27 mouse cellular contexts compared by ENCODE assay signal in the genomic region with DNA sequence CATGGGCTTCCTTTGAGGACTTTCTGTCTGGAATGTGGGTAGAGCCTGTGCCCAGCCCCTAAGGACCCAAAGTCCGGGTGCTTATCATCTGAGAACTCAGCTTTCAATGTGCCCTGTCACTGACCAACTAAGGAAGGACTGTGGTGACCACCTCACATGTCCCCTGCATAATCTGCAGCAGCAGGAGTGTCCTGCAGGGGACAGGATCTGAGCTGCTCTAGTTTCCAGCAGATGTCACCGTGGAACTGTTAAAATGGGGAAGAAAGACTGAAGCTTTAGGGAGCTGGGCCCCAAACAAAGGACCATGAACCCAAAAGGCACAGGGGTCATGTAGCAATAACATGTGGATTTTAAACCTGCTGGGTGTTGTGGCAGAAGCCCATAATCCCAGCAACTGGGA.
DNase-seq lines count a peak whose midpoint lies in the region; ATAC-seq lines count a peak whose summit lies in the region.
"Had no signal": no experiment of that assay in that cellular context is flagged by ENCODE, and none has a peak within 500 bp of the region (broad histone marks: within the 10 kb centered on the region; RNA-seq: fewer than 3 reads in every experiment).

No protein-coding gene starts in this region.

- H3K9me3 ChIP-seq in hindbrain, embryonic 10.5 days: no peaks in the 10 kb centered on the region
- no peaks in the 10 kb centered on the region for H3K9me3 ChIP-seq in hindbrain, embryonic 16.5 days (ENCODE audit: control insufficient read depth, low read length)
- no peaks in the 10 kb centered on the region for H3K9me3 ChIP-seq in midbrain, embryonic 10.5 days (replicated peaks)
- H3K9me3 ChIP-seq in midbrain, embryonic 14.5 days (ENCODE audit: control insufficient read depth, low read length): no peaks in the 10 kb centered on the region
- no peaks in the 10 kb centered on the region for H3K9me3 ChIP-seq in embryonic facial prominence, embryonic 10.5 days
- H3K9me3 ChIP-seq: embryonic facial prominence, embryonic 15.5 days; G1E; hindbrain, embryonic 12.5 days; limb, embryonic 10.5 days; limb, embryonic 15.5 days; liver, embryonic 13.5 days; neural tube, embryonic 15.5 days; stomach, embryonic 15.5 days had no signal

- H3K4me1 ChIP-seq in hindbrain, embryonic 10.5 days (replicated peaks): peaks cover 21% of the 10 kb centered on the region
- H3K4me1 ChIP-seq in hindbrain, embryonic 16.5 days (ENCODE audit: control insufficient read depth, insufficient read depth, low read depth, low read length): no peaks in the 10 kb centered on the region
- H3K4me1 ChIP-seq in midbrain, embryonic 10.5 days: peaks cover 24% of the 10 kb centered on the region
- no peaks in the 10 kb centered on the region for H3K4me1 ChIP-seq in midbrain, embryonic 14.5 days (ENCODE audit: control insufficient read depth, insufficient read depth, low read length)
- H3K4me1 ChIP-seq in embryonic facial prominence, embryonic 10.5 days: peaks cover 18% of the 10 kb centered on the region
- H3K4me1 ChIP-seq: embryonic facial prominence, embryonic 15.5 days; hindbrain, embryonic 12.5 days; liver, embryonic 13.5 days; neural tube, embryonic 15.5 days; stomach, embryonic 15.5 days had no signal

- WGBS in hindbrain, embryonic 10.5 days: 48% methylated on average over 2 of the region's 2 CpGs
- WGBS in hindbrain, embryonic 16.5 days: 37% methylated on average over 2 of the region's 2 CpGs
- 36% methylated on average over 2 of the region's 2 CpGs for WGBS in midbrain, embryonic 10.5 days
- WGBS in midbrain, embryonic 14.5 days: 19% methylated on average over 2 of the region's 2 CpGs
- WGBS in embryonic facial prominence, embryonic 10.5 days: 40% methylated on average over 2 of the region's 2 CpGs

- no peak for ATAC-seq in hindbrain, embryonic 16.5 days
- no peak for ATAC-seq in midbrain, embryonic 14.5 days (ENCODE audit: low FRiP score, low TSS enrichment)

- no peak overlapping the region for H3K4me3 ChIP-seq in hindbrain, embryonic 10.5 days
- no peak overlapping the region for H3K4me3 ChIP-seq in hindbrain, embryonic 16.5 days (ENCODE audit: low read length)
- no peak overlapping the region for H3K4me3 ChIP-seq in midbrain, embryonic 10.5 days
- H3K4me3 ChIP-seq in midbrain, embryonic 14.5 days (replicated peaks; ENCODE audit: low read depth, low read length): no peak overlapping the region
- no peak overlapping the region for H3K4me3 ChIP-seq in embryonic facial prominence, embryonic 10.5 days
- H3K4me3 ChIP-seq: embryonic facial prominence, embryonic 15.5 days; hindbrain, embryonic 12.5 days; limb, embryonic 10.5 days; limb, embryonic 15.5 days; liver, embryonic 13.5 days; neural tube, embryonic 15.5 days; stomach, embryonic 15.5 days had no signal

- H3K27me3 ChIP-seq in hindbrain, embryonic 10.5 days (ENCODE audit: insufficient read depth, poor library complexity, severe bottlenecking): no peaks in the 10 kb centered on the region
- H3K27me3 ChIP-seq in hindbrain, embryonic 16.5 days (replicated peaks; ENCODE audit: control insufficient read depth, insufficient read depth, low read length): no peaks in the 10 kb centered on the region
- no peaks in the 10 kb centered on the region for H3K27me3 ChIP-seq in midbrain, embryonic 10.5 days (ENCODE audit: low read depth, poor library complexity, severe bottlenecking)
- H3K27me3 ChIP-seq in midbrain, embryonic 14.5 days (ENCODE audit: control insufficient read depth, insufficient read depth, low read length): no peaks in the 10 kb centered on the region
- no peaks in the 10 kb centered on the region for H3K27me3 ChIP-seq in embryonic facial prominence, embryonic 10.5 days (replicated peaks; ENCODE audit: low read depth, poor library complexity, severe bottlenecking)
- H3K27me3 ChIP-seq: embryonic facial prominence, embryonic 15.5 days; hindbrain, embryonic 12.5 days; limb, embryonic 15.5 days; liver, embryonic 13.5 days; neural tube, embryonic 15.5 days; stomach, embryonic 15.5 days had no signal

- H3K4me2 ChIP-seq in hindbrain, embryonic 16.5 days (ENCODE audit: low read length): no peak overlapping the region
- no peak overlapping the region for H3K4me2 ChIP-seq in midbrain, embryonic 14.5 days (ENCODE audit: low read length)
- H3K4me2 ChIP-seq: embryonic facial prominence, embryonic 15.5 days; hindbrain, embryonic 12.5 days; limb, embryonic 15.5 days; liver, embryonic 13.5 days; neural tube, embryonic 15.5 days; stomach, embryonic 15.5 days had no signal

- no peak overlapping the region for H3K9ac ChIP-seq in hindbrain, embryonic 16.5 days (ENCODE audit: low read depth, low read length)
- H3K9ac ChIP-seq in midbrain, embryonic 14.5 days (replicated peaks; ENCODE audit: low read length): no peak overlapping the region
- H3K9ac ChIP-seq: embryonic facial prominence, embryonic 15.5 days; hindbrain, embryonic 12.5 days; limb, embryonic 15.5 days; liver, embryonic 13.5 days; neural tube, embryonic 15.5 days; stomach, embryonic 15.5 days had no signal

- peak overlapping the region; percentile 64; the same call in 1 of the 2 replicates for H3K27ac ChIP-seq in hindbrain, embryonic 10.5 days
- H3K27ac ChIP-seq in hindbrain, embryonic 16.5 days (ENCODE audit: low read depth, low read length): no peak overlapping the region
- peak overlapping the region; percentile 61 for H3K27ac ChIP-seq in midbrain, embryonic 10.5 days (replicated peaks)
- H3K27ac ChIP-seq in midbrain, embryonic 14.5 days (replicated peaks; ENCODE audit: low read depth, low read length): no peak overlapping the region
- H3K27ac ChIP-seq in embryonic facial prominence, embryonic 10.5 days (replicated peaks): peak overlapping the region; percentile 48
- H3K27ac ChIP-seq: embryonic facial prominence, embryonic 15.5 days; hindbrain, embryonic 12.5 days; limb, embryonic 10.5 days; limb, embryonic 15.5 days; liver, embryonic 13.5 days; neural tube, embryonic 15.5 days; stomach, embryonic 15.5 days had no signal

- peak; percentile 23 for DNase-seq in embryo, embryonic 11 days
- DNase-seq in embryo, embryonic 9.5 days (ENCODE audit: extremely low spot score): no peak
- no peak for DNase-seq in hindbrain, embryonic 10.5 days (ENCODE audit: low spot score)
- DNase-seq in midbrain, embryonic 10.5 days (ENCODE audit: low spot score): no peak
- no peak for DNase-seq in midbrain, embryonic 14.5 days
- DNase-seq in embryonic facial prominence, embryonic 10.5 days (ENCODE audit: low spot score): no peak
- DNase-seq in retina, postnatal 1 day: no peak
- DNase-seq: adrenal gland, adult 8-10 months; cerebellum, adult 8-10 months; cerebellum, postnatal 25 days; gastrocnemius, postnatal 10 days; kidney, adult 8-10 months; kidney, postnatal 14 days; layer of hippocampus, adult 9-11 months; liver, embryonic 13.5 days; lung, adult 18-20 months; lung, postnatal 10 days; right cerebral cortex, postnatal 25 days; thymus, postnatal 14 days had no signal

- no peaks in the 10 kb centered on the region for H3K36me3 ChIP-seq in hindbrain, embryonic 10.5 days
- no peaks in the 10 kb centered on the region for H3K36me3 ChIP-seq in hindbrain, embryonic 16.5 days (ENCODE audit: control insufficient read depth, insufficient read depth, low read length)
- H3K36me3 ChIP-seq in midbrain, embryonic 10.5 days: no peaks in the 10 kb centered on the region
- H3K36me3 ChIP-seq in midbrain, embryonic 14.5 days (ENCODE audit: control insufficient read depth, insufficient read depth, low read length): no peaks in the 10 kb centered on the region
- no peaks in the 10 kb centered on the region for H3K36me3 ChIP-seq in embryonic facial prominence, embryonic 10.5 days (replicated peaks)
- H3K36me3 ChIP-seq: embryonic facial prominence, embryonic 15.5 days; G1E; hindbrain, embryonic 12.5 days; limb, embryonic 10.5 days; limb, embryonic 15.5 days; liver, embryonic 13.5 days; neural tube, embryonic 15.5 days; stomach, embryonic 15.5 days had no signal

Comparison
In these comparisons a context has a peak if more than half of its experiments do, and no peak if none do; other contexts are left out.
1. H3K27ac ChIP-seq: peak in hindbrain, embryonic 10.5 days (single experiment), midbrain, embryonic 10.5 days (single experiment) and embryonic facial prominence, embryonic 10.5 days (single experiment); none in hindbrain, embryonic 16.5 days (single experiment) and midbrain, embryonic 14.5 days (single experiment).